Mouse (Mus musculus) testis, adult 2 months (tissue): ENCODE results near the gene Man1c1.

ENCODE experiments used
- CTCF ChIP-seq: fragments of 200-500 bp; IDR thresholded peaks from 2 replicates; pipeline ENCODE4 v1.5.1; 2012; ENCODE audit warnings: low read depth, mild to moderate bottlenecking, inconsistent platforms, low read length, moderate library complexity; ENCODE audit not compliant: control insufficient read depth, insufficient read depth, insufficient replicate concordance
- POLR2A ChIP-seq: fragments of 200-500 bp; IDR thresholded peaks from 2 replicates; pipeline ENCODE4 v1.6.1; 2012; ENCODE audit warnings: low read depth, mild to moderate bottlenecking, inconsistent platforms, low read length, moderate library complexity; ENCODE audit not compliant: control insufficient read depth

DNA sequence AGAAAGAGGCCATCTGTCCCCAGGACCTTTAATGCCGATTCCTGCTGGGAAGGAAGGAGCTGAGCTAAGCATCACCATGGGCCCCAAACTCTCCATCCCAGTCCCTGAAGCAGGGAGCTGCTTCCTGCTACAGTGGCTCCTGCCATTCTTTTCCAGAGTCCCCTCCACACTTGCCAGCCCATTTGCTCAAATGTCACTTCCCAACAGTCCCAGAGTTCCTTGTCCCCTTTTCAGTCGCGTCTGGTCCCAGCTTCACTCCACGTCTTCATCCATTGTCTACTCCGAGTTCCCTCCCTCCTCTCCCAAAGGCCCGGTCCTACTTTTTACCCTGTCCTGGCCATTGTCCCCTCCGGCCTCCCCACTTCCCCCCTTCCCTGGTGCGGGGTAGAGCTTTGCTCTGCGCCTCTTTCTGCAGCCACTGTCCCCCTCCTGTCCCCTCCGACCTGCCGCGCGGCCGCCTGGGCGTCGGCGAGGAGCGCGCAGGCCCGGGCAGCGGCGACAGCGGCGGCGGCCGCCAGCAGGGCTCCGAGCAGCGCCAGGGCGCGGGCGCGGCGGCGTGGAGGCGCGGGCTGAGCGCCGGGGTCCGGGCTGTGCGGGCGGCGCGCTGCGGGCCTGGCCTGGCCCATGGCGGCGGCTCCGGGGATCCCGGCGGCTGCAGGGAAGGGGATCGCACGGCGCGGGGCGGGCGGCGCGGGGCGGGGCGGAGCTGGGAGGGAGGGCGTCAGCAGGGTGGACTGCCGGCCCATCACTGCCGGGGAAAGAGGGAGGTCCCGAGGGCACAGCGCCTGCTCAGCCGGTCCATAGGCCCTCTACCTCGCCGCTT, 152.4 kb downstream of the Man1c1 start, which contains the start of gene Selenon:
- TF ChIP-seq CTCF (no peak), POLR2A (no peak)
